ENCODE assay signal across 8 mouse cellular contexts in genomic region chr16:35769878-35770657, GRCm38 (mm10). TPM values are rescaled to one million over a fixed set of nuclear protein-coding genes. Genes with fewer than 3 reads are reported as not detected.
DNase-seq lines count a peak whose midpoint lies in the region; ATAC-seq and TF ChIP-seq lines count a peak whose summit lies in the region.

Gene Hspbap1 (plus strand): TSS chr16:35770375.

- H3K36me3 ChIP-seq in C2C12 (ENCODE audit: control insufficient read depth, insufficient read depth), result no peaks in the 10 kb centered on the region
- no peaks in the 10 kb centered on the region for H3K36me3 ChIP-seq in heart, embryonic 10.5 days
- H3K36me3 ChIP-seq in kidney, embryonic 15.5 days, result no peaks in the 10 kb centered on the region
- no peaks in the 10 kb centered on the region for H3K36me3 ChIP-seq in limb, embryonic 15.5 days
- H3K36me3 ChIP-seq in midbrain, postnatal 0 days (ENCODE audit: insufficient read depth, low read length), result no peaks in the 10 kb centered on the region

- H3K27ac ChIP-seq in embryonic fibroblast, embryonic 13.5 days (ENCODE audit: insufficient read depth, low read length), result peak within 1 kb of the TSS; percentile 49
- peak within 1 kb of the TSS; percentile 95 for H3K27ac ChIP-seq in heart, embryonic 10.5 days
- peak within 1 kb of the TSS; percentile 66; the same call in 1 of the 2 replicates for H3K27ac ChIP-seq in kidney, embryonic 15.5 days
- peak within 1 kb of the TSS; percentile 65 for H3K27ac ChIP-seq in limb, embryonic 15.5 days
- 0 out of 2 replicates have a peak within 1 kb of the TSS, but pooled peaks have one; percentile 2 for H3K27ac ChIP-seq in midbrain, postnatal 0 days (ENCODE audit: low read depth, low read length)

- H3K4me1 ChIP-seq in embryonic fibroblast, embryonic 13.5 days (ENCODE audit: control insufficient read depth, insufficient read depth, low read length), result no peaks in the 10 kb centered on the region
- H3K4me1 ChIP-seq in heart, embryonic 10.5 days, result peaks cover 27% of the 10 kb centered on the region
- peaks cover 30% of the 10 kb centered on the region for H3K4me1 ChIP-seq in kidney, embryonic 15.5 days
- H3K4me1 ChIP-seq in limb, embryonic 15.5 days, result peaks cover 25% of the 10 kb centered on the region
- H3K4me1 ChIP-seq in midbrain, postnatal 0 days (ENCODE audit: insufficient read depth, low read length), result peaks cover 18% of the 10 kb centered on the region

- peak; percentile 77 for ATAC-seq in kidney, embryonic 15.5 days (replicated peaks; ENCODE audit: low FRiP score)
- ATAC-seq in limb, embryonic 15.5 days (ENCODE audit: insufficient number of reproducible peaks, low FRiP score, low TSS enrichment, low read depth), result no peak; the same call in 1 of the 2 replicates
- peak; percentile 83 for ATAC-seq in midbrain, postnatal 0 days (ENCODE audit: low FRiP score)

- H3K79me2 ChIP-seq in C2C12 (ENCODE audit: control insufficient read depth, insufficient read depth), result peaks cover 37% of the 10 kb centered on the region

- H3K79me3 ChIP-seq in C2C12 (ENCODE audit: low read depth), result peaks cover 24% of the 10 kb centered on the region

- H3K4me3 ChIP-seq in C2C12 (ENCODE audit: insufficient read depth, poor library complexity, severe bottlenecking), result peak within 1 kb of the TSS; percentile 59
- peak within 1 kb of the TSS; percentile 75 for H3K4me3 ChIP-seq in embryonic fibroblast, embryonic 13.5 days (ENCODE audit: insufficient read depth, low read length)
- peak within 1 kb of the TSS; percentile 96 for H3K4me3 ChIP-seq in heart, embryonic 10.5 days
- peak within 1 kb of the TSS; percentile 96 for H3K4me3 ChIP-seq in kidney, embryonic 15.5 days (replicated peaks)
- H3K4me3 ChIP-seq in limb, embryonic 15.5 days, result peak within 1 kb of the TSS; percentile 80
- H3K4me3 ChIP-seq in midbrain, postnatal 0 days (ENCODE audit: low read depth, low read length), result peak within 1 kb of the TSS; percentile 69

- under 1% methylated on average over 51 of the region's 51 CpGs for WGBS in heart, embryonic 10.5 days
- under 1% methylated on average over 51 of the region's 51 CpGs for WGBS in kidney, embryonic 15.5 days
- under 1% methylated on average over 51 of the region's 51 CpGs for WGBS in limb, embryonic 15.5 days
- under 1% methylated on average over 51 of the region's 51 CpGs for WGBS in midbrain, postnatal 0 days

- peak; percentile 93 for DNase-seq in brain, adult 2 months (ENCODE audit: low read depth, low spot score)
- peak; percentile 95 for DNase-seq in heart, embryonic 10.5 days (ENCODE audit: low spot score)
- peak; percentile 88 for DNase-seq in midbrain, postnatal 0 days (ENCODE audit: low spot score)
- DNase-seq in spleen, postnatal 10 days (ENCODE audit: low spot score in 2 of 2), result peak; percentile 96

- H3K9ac ChIP-seq in kidney, embryonic 15.5 days, result peak within 1 kb of the TSS; percentile 76
- H3K9ac ChIP-seq in limb, embryonic 15.5 days, result peak within 1 kb of the TSS; percentile 81
- H3K9ac ChIP-seq in midbrain, postnatal 0 days (replicated peaks; ENCODE audit: low read length, poor library complexity, severe bottlenecking), result peak within 1 kb of the TSS; percentile 89

- H3K27me3 ChIP-seq in C2C12 (ENCODE audit: control insufficient read depth, insufficient read depth, insufficient read length), result no peaks in the 10 kb centered on the region
- no peaks in the 10 kb centered on the region for H3K27me3 ChIP-seq in heart, embryonic 10.5 days (ENCODE audit: insufficient read depth, poor library complexity, severe bottlenecking)
- H3K27me3 ChIP-seq in kidney, embryonic 15.5 days, result no peaks in the 10 kb centered on the region
- H3K27me3 ChIP-seq in limb, embryonic 15.5 days, result no peaks in the 10 kb centered on the region
- no peaks in the 10 kb centered on the region for H3K27me3 ChIP-seq in midbrain, postnatal 0 days (ENCODE audit: insufficient read depth, low read length)

- H3K9me3 ChIP-seq in heart, embryonic 10.5 days, result no peaks in the 10 kb centered on the region
- no peaks in the 10 kb centered on the region for H3K9me3 ChIP-seq in kidney, embryonic 15.5 days (replicated peaks)
- H3K9me3 ChIP-seq in limb, embryonic 15.5 days, result no peaks in the 10 kb centered on the region
- no peaks in the 10 kb centered on the region for H3K9me3 ChIP-seq in midbrain, postnatal 0 days (ENCODE audit: low read length)

- TF ChIP-seq CTCF in C2C12 (IDR thresholded peaks at IDR 0.05; ENCODE audit: control insufficient read depth, insufficient read depth, insufficient read length), result no peak
- no peak for TF ChIP-seq CTCF in embryonic fibroblast, embryonic 13.5 days (IDR thresholded peaks at IDR 0.05; ENCODE audit: borderline replicate concordance, insufficient read depth, low read length)
- peak; percentile 10; the same call in 1 of the 2 replicates for TF ChIP-seq CTCF in midbrain, postnatal 0 days (IDR thresholded peaks at IDR 0.05)

- peak; percentile 89 for TF ChIP-seq POLR2A in embryonic fibroblast, embryonic 13.5 days (IDR thresholded peaks at IDR 0.05; ENCODE audit: low read depth, low read length)

- peak within 1 kb of the TSS; percentile 97 for H3ac ChIP-seq in C2C12 (ENCODE audit: control insufficient read depth, insufficient read length, low read depth)

- H3K4me2 ChIP-seq in kidney, embryonic 15.5 days, result peak within 1 kb of the TSS; percentile 84
- H3K4me2 ChIP-seq in limb, embryonic 15.5 days, result peak within 1 kb of the TSS; percentile 94
- peak within 1 kb of the TSS; percentile 85 for H3K4me2 ChIP-seq in midbrain, postnatal 0 days (ENCODE audit: low read depth, low read length, poor library complexity, severe bottlenecking)

TF ChIP-seq in C2C12, 6 proteins besides CTCF, POLR2A, EP300 and RAD21:
- TF ChIP-seq MAX (IDR thresholded peaks at IDR 0.05) (peak; percentile 98), MYOG (IDR thresholded peaks at IDR 0.05; ENCODE audit: control insufficient read depth, extremely low read depth, insufficient read length) (no peak), FOSL1 (IDR thresholded peaks at IDR 0.05; ENCODE audit: insufficient read depth, low read length, poor library complexity, severe bottlenecking) (no peak), MYOD1 (IDR thresholded peaks at IDR 0.05; ENCODE audit: control insufficient read depth, insufficient read length, low read depth) (no peak), USF1 (IDR thresholded peaks at IDR 0.05; ENCODE audit: low read depth) (peak; percentile 98), CEBPB (IDR thresholded peaks at IDR 0.05; ENCODE audit: low read depth) (no peak)

RNA-seq across cellular contexts. Expression of gene Hspbap1, which starts in this region (rescaled TPM):
- 10.6 TPM for polyA plus RNA-seq in C2C12 (2012; fragmentation: generic; extraction: Trizol)
- 10.8 and 12.5 TPM in 2 replicates for polyA plus RNA-seq in embryonic fibroblast, embryonic 13.5 days (2011; ENCODE audit: insufficient read length, low read depth, missing spikeins)
- polyA plus RNA-seq in heart, embryonic 10.5 days (2016; fragmentation: Nextera tagmentation; extraction: Ambion mirVana), result 16.5 and 21.8 TPM in 2 replicates
- polyA plus RNA-seq in kidney, embryonic 15.5 days (2015; fragmentation: Nextera tagmentation; extraction: Ambion mirVana), result 13.8 and 14.9 TPM in 2 replicates
- 12.1 and 12.4 TPM in 2 replicates for polyA plus RNA-seq in limb, embryonic 15.5 days (2015; fragmentation: Nextera tagmentation; extraction: Ambion mirVana)
- total RNA-seq in midbrain, postnatal 0 days (2014; rRNA removed), result 5.2 and 5.3 TPM in 2 replicates
- 4.7 and 5.0 TPM in 2 replicates for polyA plus RNA-seq in midbrain, postnatal 0 days (2015; fragmentation: Nextera tagmentation; extraction: Ambion mirVana)

Comparison
In these comparisons a context has a peak if more than half of its experiments do, and no peak if none do; other contexts are left out.
1. H3K27ac ChIP-seq: peak in every context shown above with its lines; median percentile 95 in heart, embryonic 10.5 days; 66 in kidney, embryonic 15.5 days; 65 in limb, embryonic 15.5 days; 49 in embryonic fibroblast, embryonic 13.5 days; 2 in midbrain, postnatal 0 days.